Mouse (Mus musculus): ENCODE data around the gene Ssr2.

DNA sequence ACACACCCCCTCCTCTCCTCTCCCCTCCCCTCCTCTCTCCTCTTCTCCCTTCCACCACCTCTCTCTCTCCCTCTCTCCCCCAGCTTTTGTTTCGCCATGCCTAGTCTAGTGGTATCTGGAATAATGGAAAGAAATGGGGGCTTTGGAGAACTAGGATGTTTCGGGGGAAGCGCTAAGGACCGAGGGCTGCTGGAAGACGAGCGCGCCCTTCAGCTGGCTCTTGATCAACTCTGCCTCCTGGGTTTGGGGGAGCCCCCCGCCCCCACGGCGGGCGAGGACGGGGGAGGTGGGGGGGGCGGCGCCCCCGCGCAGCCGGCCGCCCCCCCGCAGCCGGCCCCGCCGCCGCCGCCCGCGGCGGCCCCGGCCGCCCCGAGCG lies 43.4 kb upstream of the Ssr2 start, which contains the start of gene Mex3a:
- no peak for TF ChIP-seq CTCF (conservative IDR thresholded peaks at IDR 0.05; ENCODE audit: low read length)
- TF ChIP-seq POU5F1 (IDR thresholded peaks at IDR 0.05; ENCODE audit: borderline replicate concordance, low read length): no peak

Measured in E14TG2a.4 (cell line).